Mouse (Mus musculus) embryonic stem cell, embryonic (primary cell): ENCODE measurements around the gene 4930404N11Rik.

Experiments
- CTCF ChIA-PET, 4 experiments: fragments of 300-600 bp in 2 of 4; fragments of 350-600 bp in 2 of 4; sonication (Branson Sonifier 250); formaldehyde crosslinking; loops; one replicate each; lab custom pipeline; 2022; ENCODE audit warnings: inconsistent platforms in 2 of 4; lab: Charles Lee
- POLR2A ChIA-PET, 4 experiments: fragments of 300-600 bp in 2 of 4; fragments of 350-600 bp in 2 of 4; sonication (Branson Sonifier 250); formaldehyde crosslinking; loops; one replicate each; lab custom pipeline; 2022; ENCODE audit warnings: antibody characterized with exemption in 4 of 4, inconsistent platforms in 1 of 4; lab: Charles Lee

Gene 4930404N11Rik

GRCm38 (mm10) chr10:81326858-81327257 is 38.8 kb downstream of the 4930404N11Rik start:
- CTCF ChIA-PET = interaction anchor here in 3 of 4 experiments (0.5 to 1.6 kb wide), 6 partner anchors 14 to 760 kb away, joined by 3 to 7 read pairs (median 4); no protein-coding TSS in a partner anchor

GRCm38 (mm10) chr10:81325781-81326180 is 39.8 kb downstream of the 4930404N11Rik start:
- ChIA-PET CTCF (interaction anchor here in 2 of 4 experiments (0.7 to 1.6 kb wide), 4 partner anchors 15 to 156 kb away, joined by 3 to 7 read pairs (median 4); no protein-coding TSS in a partner anchor), POLR2A (interaction anchor here in 2 of 4 experiments (0.7 to 2.8 kb wide), 6 partner anchors 9 to 33 kb away, joined by 3 to 11 read pairs (median 6); partner anchors contain the start of gene Pip5k1c (in 1 of the 2))

More at GRCm38 (mm10) chr10:81326858-81327257, 38.8 kb downstream of the 4930404N11Rik start:
- POLR2A ChIA-PET = interaction anchor here in 3 of 4 experiments (0.7 to 2.8 kb wide), 10 partner anchors 9 to 138 kb away, joined by 3 to 11 read pairs (median 4); partner anchors contain the start of genes Hmg20b (in 1 of the 3) and Pip5k1c (in 1 of the 3)

DNA sequence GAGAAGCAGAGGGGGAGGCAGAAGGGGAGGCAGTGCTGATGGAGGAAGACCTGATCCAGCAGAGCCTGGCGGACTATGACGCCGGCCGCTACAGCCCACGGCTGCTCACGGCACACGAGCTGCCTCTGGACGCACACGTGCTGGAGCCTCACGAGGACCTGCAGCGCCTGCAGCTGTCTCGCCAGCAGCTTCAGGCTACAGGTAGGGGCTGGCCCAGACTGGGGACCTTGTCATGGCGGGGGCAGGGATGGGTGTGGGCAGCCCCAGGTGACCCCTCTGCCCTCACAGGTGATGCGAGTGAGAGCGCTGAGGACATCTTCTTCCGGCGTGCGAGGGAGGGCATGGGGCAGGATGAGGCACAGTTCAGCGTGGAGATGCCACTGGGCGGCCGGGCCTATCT is 40.4 kb downstream of the 4930404N11Rik start:
- ChIA-PET CTCF (no interaction called here), POLR2A (interaction anchor here in 2 of 4 experiments (0.7 to 1.7 kb wide), 4 partner anchors 8 to 16 kb away, joined by 3 to 6 read pairs (median 3); no protein-coding TSS in a partner anchor)

DNA sequence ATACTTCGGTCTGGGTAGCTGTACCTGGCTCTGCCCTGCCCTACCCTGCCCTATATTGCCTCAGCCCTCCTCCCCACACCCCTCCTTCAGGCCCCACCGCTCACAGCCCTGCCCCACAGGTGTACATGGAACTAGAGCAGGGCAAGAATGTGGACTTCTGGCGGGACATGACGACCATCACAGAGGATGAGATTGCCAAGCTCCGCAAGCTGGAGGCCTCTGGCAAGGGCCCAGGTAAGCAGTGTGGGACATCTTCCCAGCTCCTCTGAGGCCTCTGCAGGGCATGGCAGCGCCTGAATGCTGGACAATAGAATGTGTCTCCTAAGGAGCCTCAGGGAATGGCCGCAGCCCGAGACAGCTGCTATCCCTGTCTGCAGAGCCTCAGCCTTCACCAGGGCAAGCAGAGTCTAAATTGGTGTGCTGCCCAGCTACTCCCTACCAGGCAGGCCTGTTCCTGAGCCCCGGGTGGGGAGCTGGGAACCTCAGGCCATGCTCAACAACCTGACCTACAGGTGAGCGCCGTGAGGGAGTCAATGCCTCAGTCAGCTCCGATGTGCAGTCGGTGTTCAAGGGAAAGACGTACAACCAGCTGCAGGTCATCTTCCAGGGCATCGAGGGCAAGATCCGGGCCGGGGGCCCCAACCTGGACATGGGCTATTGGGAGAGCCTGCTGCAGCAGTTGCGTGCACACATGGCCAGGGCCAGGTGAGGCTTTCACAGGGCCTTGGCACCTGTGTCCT is 41.7 kb downstream of the 4930404N11Rik start:
- ChIA-PET CTCF (interaction anchor here in 3 of 4 experiments (1.3 to 2.0 kb wide), 4 partner anchors 15 to 35 kb away, joined by 5 to 8 read pairs (median 6); partner anchors contain the start of gene Pip5k1c (in 1 of the 3)), POLR2A (interaction anchor here in 2 of 4 experiments (0.8 to 2.7 kb wide), 9 partner anchors 10 to 84 kb away, joined by 3 to 11 read pairs (median 4); partner anchors contain the start of gene Hmg20b (in 1 of the 2))

DNA sequence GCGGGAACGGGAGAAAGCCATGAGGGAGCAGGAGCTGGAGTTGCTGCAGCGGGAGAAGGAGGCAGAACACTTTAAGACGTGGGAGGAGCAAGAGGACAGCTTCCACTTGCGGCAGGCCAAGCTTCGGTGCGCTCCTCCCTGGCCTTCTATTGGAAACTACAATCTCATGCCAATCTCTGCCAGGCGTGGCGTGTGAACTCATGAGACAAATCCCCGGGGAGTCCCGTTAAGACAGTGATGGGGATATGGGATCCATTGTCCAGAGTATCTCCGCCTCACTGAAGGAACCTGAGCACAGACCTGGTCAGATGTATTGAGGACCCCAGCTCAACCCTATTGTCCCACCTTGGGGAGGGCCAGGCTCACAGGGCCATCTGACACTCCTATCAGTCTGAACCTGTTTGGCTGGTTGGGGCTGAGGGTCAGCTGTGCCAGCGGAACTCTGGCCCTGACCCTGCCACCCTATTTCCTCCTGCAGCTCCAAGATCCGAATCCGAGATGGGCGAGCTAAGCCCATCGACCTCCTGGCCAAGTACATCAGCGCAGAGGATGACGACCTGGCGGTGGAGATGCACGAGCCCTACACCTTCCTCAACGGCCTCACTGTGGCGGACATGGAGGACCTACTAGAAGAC is 42.4 kb downstream of the 4930404N11Rik start:
- POLR2A ChIA-PET = interaction anchor here (0.5 to 2.7 kb wide), 30 partner anchors 9 to 1100 kb away, joined by 3 to 14 read pairs (median 3); partner anchors contain the start of genes Tjp3 (in 2 of the 4), Gipc3 (in 1 of the 4), Hmg20b (in 1 of the 4) and Pip5k1c (in 1 of the 4)
- CTCF ChIA-PET = interaction anchor here (0.5 to 2.0 kb wide), 9 partner anchors 16 to 362 kb away, joined by 3 to 9 read pairs (median 5); partner anchors contain the start of gene Pip5k1c (in 1 of the 4)

DNA sequence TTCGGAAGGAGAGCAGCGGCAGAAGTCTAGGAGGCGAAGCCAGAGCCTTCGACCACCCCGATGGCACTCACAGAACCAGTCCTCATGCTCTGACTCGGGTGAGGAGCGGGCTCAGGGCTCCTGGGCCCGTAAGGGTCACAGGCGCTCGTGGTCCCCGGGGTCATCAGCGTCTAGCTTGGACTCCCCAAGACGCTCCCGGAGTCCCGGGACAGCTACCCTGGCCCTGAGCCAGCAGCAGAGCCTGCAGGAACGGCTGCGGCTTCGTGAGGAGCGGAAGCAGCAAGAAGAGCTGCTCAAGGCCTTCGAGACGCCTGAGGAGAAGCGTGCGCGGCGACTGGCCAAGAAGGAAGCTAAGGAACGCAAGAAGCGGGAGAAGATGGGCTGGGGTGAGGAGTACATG is 43.2 kb downstream of the 4930404N11Rik start:
- ChIA-PET CTCF (interaction anchor here (0.5 to 2.0 kb wide), 9 partner anchors 8 to 30 kb away, joined by 3 to 8 read pairs (median 5); partner anchors contain the start of gene Pip5k1c (in 1 of the 4)), POLR2A (interaction anchor here (0.5 to 2.7 kb wide), 22 partner anchors 10 to 1099 kb away, joined by 3 to 11 read pairs (median 3); partner anchors contain the start of genes Gipc3 (in 1 of the 4) and Pip5k1c (in 1 of the 4))

GRCm38 (mm10) chr10:81321436-81321835 is 44.2 kb downstream of the 4930404N11Rik start:
- ChIA-PET POLR2A (interaction anchor here (0.5 to 3.3 kb wide), 65 partner anchors 8 to 391 kb away, joined by 3 to 89 read pairs (median 8); partner anchors contain the start of genes Pip5k1c (in 4 of the 4), Dohh (in 2 of the 4), Gm48551 (in 2 of the 4) and Tjp3 (in 2 of the 4)), CTCF (interaction anchor here in 3 of 4 experiments (0.7 to 2.9 kb wide), 13 partner anchors 16 to 375 kb away, joined by 3 to 57 read pairs (median 6); partner anchors contain the start of genes Gipc3 (in 1 of the 3), Hmg20b (in 1 of the 3), Pip5k1c (in 1 of the 3) and Tjp3 (in 1 of the 3))

- POLR2A ChIA-PET = interaction anchor here (0.5 to 3.3 kb wide), 144 partner anchors 9 to 1267 kb away, joined by 3 to 89 read pairs (median 5); partner anchors contain the start of genes Pip5k1c (in 4 of the 4), Fzr1 (in 3 of the 4), 4930404N11Rik (in 2 of the 4) and Atcay (in 2 of the 4)
- CTCF ChIA-PET = interaction anchor here (0.5 to 2.9 kb wide), 49 partner anchors 9 to 577 kb away, joined by 3 to 57 read pairs (median 4); partner anchors contain the start of genes Pip5k1c (in 3 of the 4), Hmg20b (in 2 of the 4), Tjp3 (in 2 of the 4) and Celf5 (in 1 of the 4)
These were observed 44.9 kb downstream of the 4930404N11Rik start, which contains the start of gene Cactin for GRCm38 (mm10) chr10:81320550-81321347. TSS of gene Cactin (plus strand) at chr10:81321103.

- ChIA-PET CTCF (interaction anchor here (0.7 to 2.9 kb wide), 43 partner anchors 10 to 302 kb away, joined by 3 to 57 read pairs (median 4); partner anchors contain the start of genes Pip5k1c (in 3 of the 4), Hmg20b (in 2 of the 4), Tjp3 (in 2 of the 4) and Celf5 (in 1 of the 4)), POLR2A (interaction anchor here (0.5 to 3.3 kb wide), 133 partner anchors 10 to 1267 kb away, joined by 3 to 89 read pairs (median 5); partner anchors contain the start of genes Pip5k1c (in 4 of the 4), Fzr1 (in 3 of the 4), 4930404N11Rik (in 2 of the 4) and Dohh (in 2 of the 4))
These were observed 45.7 kb downstream of the 4930404N11Rik start for GRCm38 (mm10) chr10:81319741-81320549.

DNA sequence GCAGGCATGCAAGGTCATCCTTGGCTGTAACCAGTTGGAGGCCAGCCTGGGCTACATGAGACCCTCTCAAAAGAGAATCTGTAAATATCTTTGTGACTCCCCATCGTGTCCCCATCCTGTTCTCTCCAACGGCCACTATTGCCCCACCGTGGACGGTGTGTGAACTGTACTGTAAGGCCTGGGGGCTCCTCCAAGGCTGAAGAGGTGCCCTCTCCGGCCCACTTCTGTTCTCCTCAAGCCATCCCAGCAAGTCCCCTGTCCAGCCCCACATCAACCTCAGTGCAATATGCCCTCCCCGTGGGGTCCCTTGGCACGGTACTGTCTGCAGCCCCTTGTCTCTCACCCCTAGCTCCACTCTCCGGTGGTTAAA is 46.3 kb downstream of the 4930404N11Rik start:
- ChIA-PET CTCF (interaction anchor here in 2 of 4 experiments (1.0 to 2.9 kb wide), 6 partner anchors 22 to 78 kb away, joined by 3 to 57 read pairs (median 18); partner anchors contain the start of genes Pip5k1c (in 2 of the 2) and Tjp3 (in 1 of the 2)), POLR2A (interaction anchor here in 3 of 4 experiments (1.0 to 3.3 kb wide), 22 partner anchors 9 to 126 kb away, joined by 3 to 89 read pairs (median 14); partner anchors contain the start of genes Pip5k1c (in 3 of the 3), Tjp3 (in 2 of the 3), Apba3 (in 1 of the 3) and Gipc3 (in 1 of the 3))

DNA sequence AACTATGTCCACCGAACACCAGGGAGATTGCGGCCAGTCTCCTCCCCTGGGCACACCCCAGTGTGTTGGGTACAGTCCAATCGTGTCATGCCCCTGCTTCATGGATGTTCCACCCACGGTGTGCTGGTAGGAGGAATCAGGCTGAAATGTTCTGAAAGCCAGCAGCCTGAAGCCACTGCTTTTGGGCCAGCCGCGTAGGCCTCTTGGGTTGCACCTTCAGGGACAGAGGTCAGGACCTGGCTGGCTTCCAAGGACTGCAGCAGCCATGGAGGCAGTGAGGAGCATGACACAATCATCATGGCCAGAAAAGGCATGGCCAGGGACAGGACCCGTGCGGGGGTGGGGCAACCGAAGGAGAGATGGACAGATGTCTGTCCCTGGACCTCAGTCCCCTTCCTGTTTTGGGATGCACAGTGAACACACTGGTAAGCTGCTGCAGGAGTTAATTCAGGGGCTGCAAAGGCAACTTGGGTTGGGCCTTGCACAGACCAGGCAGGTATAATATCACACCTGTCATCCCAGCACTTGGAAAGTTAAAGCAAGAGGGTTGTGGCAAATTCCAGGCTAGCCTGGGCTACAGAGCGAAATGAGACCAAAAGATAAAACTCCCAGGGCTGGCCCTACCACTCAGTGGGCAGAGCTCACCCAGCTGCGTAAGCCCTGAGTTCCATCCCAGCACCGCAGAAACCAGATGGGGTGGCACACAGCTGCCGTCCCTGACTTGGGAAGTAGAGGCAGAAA is 46.9 kb downstream of the 4930404N11Rik start:
- POLR2A ChIA-PET = interaction anchor here in 2 of 4 experiments (1.0 to 9.8 kb wide), 14 partner anchors 13 to 125 kb away, joined by 3 to 89 read pairs (median 19); partner anchors contain the start of genes Pip5k1c (in 2 of the 2), Tjp3 (in 2 of the 2), Apba3 (in 1 of the 2) and Mrpl54 (in 1 of the 2)
- CTCF ChIA-PET = interaction anchor here in 2 of 4 experiments (1.0 to 4.5 kb wide), 6 partner anchors 13 to 29 kb away, joined by 3 to 85 read pairs (median 24); partner anchors contain the start of genes Pip5k1c (in 2 of the 2) and Tjp3 (in 1 of the 2)

DNA sequence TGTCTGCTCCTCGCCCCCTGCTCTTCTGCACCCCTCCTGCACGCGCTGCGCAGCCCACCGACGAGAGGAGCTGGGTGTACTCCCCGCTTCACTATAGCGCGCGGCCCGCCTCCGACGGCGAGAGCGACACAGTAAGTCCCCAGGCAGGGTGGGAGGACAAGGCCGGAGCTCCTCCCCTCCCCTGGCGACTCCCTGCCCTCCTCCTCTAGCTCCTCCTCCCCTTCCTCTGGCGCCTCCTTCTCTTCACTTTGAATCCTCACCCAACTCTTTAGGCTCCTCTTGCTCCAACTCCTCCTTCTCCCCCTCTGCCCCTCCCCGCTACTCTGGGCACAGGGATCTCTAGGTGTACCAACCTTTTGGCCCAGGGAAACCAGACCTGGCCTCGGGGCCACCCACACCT is 48.3 kb downstream of the 4930404N11Rik start:
- ChIA-PET CTCF (interaction anchor here (0.5 to 4.5 kb wide), 44 partner anchors 10 to 356 kb away, joined by 3 to 85 read pairs (median 4); partner anchors contain the start of genes Pip5k1c (in 4 of the 4), Tjp3 (in 3 of the 4), Celf5 (in 2 of the 4) and Atcay (in 1 of the 4)), POLR2A (interaction anchor here in 3 of 4 experiments (0.6 to 9.8 kb wide), 60 partner anchors 9 to 1306 kb away, joined by 3 to 85 read pairs (median 4); partner anchors contain the start of genes Pip5k1c (in 3 of the 3), Tjp3 (in 2 of the 3), 1190007I07Rik (in 1 of the 3) and 4930404N11Rik (in 1 of the 3))

DNA sequence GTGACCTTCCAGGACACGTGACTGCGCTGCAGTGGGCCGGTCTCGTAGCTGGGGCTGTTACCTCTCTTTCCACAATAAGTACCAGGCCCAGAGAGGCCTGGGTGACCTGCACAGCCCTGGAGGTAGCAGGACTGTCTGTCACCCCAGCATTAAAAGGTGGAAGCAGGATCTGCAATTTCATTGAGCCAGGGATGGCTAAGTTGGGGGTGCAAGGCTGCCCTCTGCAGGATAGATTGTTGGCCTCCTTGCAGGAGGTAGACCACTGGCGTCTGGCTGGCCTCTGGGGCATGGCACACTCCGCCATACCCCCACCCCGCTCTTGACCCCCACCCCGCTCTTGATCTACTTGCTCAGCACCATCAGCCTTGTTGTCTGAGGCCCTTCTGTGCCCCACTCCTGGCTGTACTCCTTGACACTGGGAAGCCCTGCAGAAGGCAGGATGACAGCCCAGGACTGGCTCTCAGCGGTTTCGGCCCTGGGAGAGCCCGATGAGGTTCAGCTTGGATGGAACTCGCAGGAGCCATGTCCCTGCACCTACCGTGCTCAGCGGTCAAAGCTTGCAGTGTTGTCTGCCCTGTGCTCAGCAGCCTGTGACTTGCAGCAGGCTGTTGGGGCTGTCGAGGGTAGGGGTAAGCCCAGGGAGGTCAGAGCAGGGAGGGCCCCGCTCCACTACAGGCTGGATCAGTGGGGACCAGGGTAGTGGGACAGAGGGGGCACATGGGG is 49.1 kb downstream of the 4930404N11Rik start:
- POLR2A ChIA-PET = interaction anchor here in 3 of 4 experiments (0.6 to 9.8 kb wide), 51 partner anchors 9 to 1306 kb away, joined by 3 to 85 read pairs (median 4); partner anchors contain the start of genes Pip5k1c (in 3 of the 3), Tjp3 (in 2 of the 3), 1190007I07Rik (in 1 of the 3) and Csnk1g2 (in 1 of the 3)

More for the DNA sequence above, 49.1 kb downstream of the 4930404N11Rik start:
- CTCF ChIA-PET = interaction anchor here (0.6 to 4.5 kb wide), 39 partner anchors 9 to 355 kb away, joined by 3 to 85 read pairs (median 4); partner anchors contain the start of genes Pip5k1c (in 4 of the 4), Tjp3 (in 3 of the 4), Celf5 (in 2 of the 4) and Atcay (in 1 of the 4)
